Mouse (Mus musculus) forebrain, embryonic 13.5 days (tissue): ENCODE data around the gene Frrs1. TPM values are rescaled to one million over a fixed set of nuclear protein-coding genes. Genes with fewer than 3 reads are reported as not detected.

Experiments
- ATAC-seq: fragments of 200-750 bp; cut with Nextera tagmentation; 2 replicates; pipeline ENCODE4 v1.8.0; 2017
- H3K27ac ChIP-seq: fragments of 300-500 bp; sonication (generic); 2 replicates; pipeline ENCODE4 v1.5.1; 2015; ENCODE audit warnings: inconsistent platforms, mild to moderate bottlenecking, moderate library complexity
- H3K27me3 ChIP-seq: fragments of 300-500 bp; sonication (generic); 2 replicates; pipeline ENCODE4 v1.6.1; 2015; ENCODE audit warnings: mild to moderate bottlenecking, inconsistent platforms
- H3K36me3 ChIP-seq: fragments of 300-500 bp; sonication (generic); 2 replicates; pipeline ENCODE4 v1.6.1; 2015; ENCODE audit warnings: mild to moderate bottlenecking, inconsistent platforms; ENCODE audit not compliant: poor library complexity, severe bottlenecking
- H3K4me1 ChIP-seq: fragments of 300-500 bp; sonication (generic); 2 replicates; pipeline ENCODE4 v1.6.1; 2015; ENCODE audit warnings: inconsistent platforms
- H3K4me2 ChIP-seq: fragments of 300-500 bp; sonication (generic); 2 replicates; pipeline ENCODE4 v1.6.1; 2015; ENCODE audit warnings: inconsistent platforms, mild to moderate bottlenecking, moderate library complexity
- H3K4me3 ChIP-seq: fragments of 300-500 bp; sonication (generic); 2 replicates; pipeline ENCODE4 v1.5.1; 2015; ENCODE audit warnings: mild to moderate bottlenecking, inconsistent platforms
- H3K9ac ChIP-seq: fragments of 300-500 bp; sonication (generic); 2 replicates; pipeline ENCODE4 v1.6.1; 2015; ENCODE audit warnings: mild to moderate bottlenecking, inconsistent platforms
- H3K9me3 ChIP-seq: fragments of 300-500 bp; sonication (generic); replicated peaks from 2 replicates; pipeline ENCODE4 v1.6.1; 2016; ENCODE audit warnings: inconsistent platforms
- WGBS: fragments of 180-500 bp; shearing (Covaris S2); methylation state at CpG from one replicate; pipeline ENCODE4 v1.1.7; 2015; 5-methylcytosine and 5-hydroxymethylcytosine counted together
- polyA plus RNA-seq: library from polyadenylated mRNA; unstranded; fragments of >200 nt; fragmentation: Nextera tagmentation; extraction: Ambion mirVana; gene quantifications from 2 replicates; pipeline ENCODE4 v1.2.1, GENCODE M21; 2015

Frrs1 gene
- polyA plus RNA-seq, 1 experiment from 2014 or later: 3.8 TPM

DNA sequence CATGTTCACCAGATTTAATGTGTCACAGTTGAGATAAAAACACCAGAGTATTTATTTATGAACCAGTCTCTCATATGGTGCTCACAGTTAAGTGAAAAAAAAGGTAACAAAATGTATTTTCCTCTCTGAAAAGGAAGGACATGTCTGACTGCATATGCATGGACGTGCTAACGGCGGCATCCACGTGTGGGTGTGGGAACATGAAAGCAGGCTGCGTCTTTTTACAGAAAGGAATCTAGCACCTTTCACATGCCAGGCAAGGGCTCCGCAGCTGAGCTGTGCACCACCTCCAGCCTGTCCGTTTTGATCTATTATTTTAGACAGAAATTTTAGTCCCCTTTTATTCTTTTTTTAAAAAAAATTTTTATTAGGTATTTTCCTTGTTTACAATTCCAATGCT, 30.1 kb downstream of the Frrs1 start:
- Histone ChIP-seq H3K27me3 (no peaks in the 10 kb centered on the region), H3K27ac (no peak overlapping the region), H3K4me2 (no peak overlapping the region), H3K4me3 (no peak overlapping the region), H3K4me1 (peaks cover 9% of the 10 kb centered on the region), H3K36me3 (no peaks in the 10 kb centered on the region), H3K9me3 (no peaks in the 10 kb centered on the region), H3K9ac (no peak overlapping the region)
- no peak for ATAC-seq
- WGBS: 91% methylated on average over 7 of the region's 7 CpGs

DNA sequence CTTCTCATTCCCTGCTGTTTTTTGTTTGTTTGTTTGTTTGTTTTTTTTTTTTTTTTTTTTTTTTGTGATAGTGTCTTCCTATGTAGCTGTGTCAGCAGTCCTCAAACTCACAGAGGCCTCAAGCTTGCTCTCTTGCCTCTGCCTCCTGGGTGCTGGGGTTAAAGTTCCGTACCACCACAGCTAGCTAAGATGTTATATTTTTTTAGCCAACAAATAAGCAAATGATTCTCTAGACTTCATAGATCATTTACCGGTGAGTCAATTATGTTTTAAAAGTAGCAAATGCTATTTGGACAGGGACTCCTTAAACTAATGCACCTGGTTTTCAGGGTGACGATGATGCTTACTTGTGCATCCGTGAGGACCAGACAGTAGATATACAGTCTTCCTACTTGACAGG, 31.3 kb downstream of the Frrs1 start:
- 96% methylated on average over 4 of the region's 4 CpGs for WGBS
- Histone ChIP-seq H3K4me3 (no peak overlapping the region), H3K4me2 (no peak overlapping the region), H3K9ac (no peak overlapping the region), H3K36me3 (no peaks in the 10 kb centered on the region), H3K27me3 (no peaks in the 10 kb centered on the region), H3K27ac (no peak overlapping the region), H3K9me3 (no peaks in the 10 kb centered on the region), H3K4me1 (peaks cover 9% of the 10 kb centered on the region)
- ATAC-seq: no peak

DNA sequence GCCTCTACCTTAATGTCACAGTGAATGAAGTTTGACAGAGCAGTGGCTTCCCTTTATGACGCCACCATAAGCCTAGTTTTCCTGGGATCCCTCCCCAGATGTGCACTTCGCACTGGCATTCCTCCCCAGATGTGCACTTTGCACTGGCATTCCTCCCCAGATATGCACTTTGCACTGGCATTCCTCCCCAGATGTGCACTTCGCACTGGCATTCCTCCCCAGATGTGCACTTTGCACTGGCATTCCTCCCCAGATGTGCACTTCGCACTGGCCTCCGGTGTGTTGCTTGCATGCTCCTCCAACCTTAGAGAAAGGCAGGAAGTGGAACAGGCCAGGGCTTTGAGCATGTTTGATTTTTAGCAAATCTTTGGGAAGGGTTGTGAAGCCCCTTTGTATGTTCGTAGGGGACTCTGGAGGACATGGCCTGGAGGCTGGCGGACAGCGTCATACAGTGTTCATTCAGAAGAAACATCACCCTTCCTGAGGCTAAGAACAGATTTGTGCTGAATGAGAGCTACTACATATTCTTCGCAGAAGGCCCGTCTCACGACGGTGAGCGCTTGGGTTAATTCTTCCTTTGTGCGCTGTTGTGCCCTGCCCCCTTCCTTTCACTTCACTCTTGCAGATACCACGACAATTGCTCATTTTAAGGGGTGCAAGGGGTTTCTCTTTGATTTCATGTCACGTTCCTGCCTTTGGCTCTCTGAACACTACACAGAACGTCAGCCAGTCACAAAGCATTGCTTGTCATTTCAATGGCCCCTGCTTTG, 32.4 kb downstream of the Frrs1 start:
- Histone ChIP-seq H3K36me3 (no peaks in the 10 kb centered on the region), H3K9me3 (no peaks in the 10 kb centered on the region), H3K27me3 (no peaks in the 10 kb centered on the region), H3K4me2 (peak overlapping the region; percentile 32), H3K4me3 (no peak overlapping the region), H3K4me1 (peaks cover 9% of the 10 kb centered on the region), H3K27ac (no peak overlapping the region), H3K9ac (no peak overlapping the region; the same call in 1 of the 2 replicates)
- peak; percentile 69; the same call in 1 of the 2 replicates for ATAC-seq
- WGBS: 49% methylated on average over 17 of the region's 17 CpGs

DNA sequence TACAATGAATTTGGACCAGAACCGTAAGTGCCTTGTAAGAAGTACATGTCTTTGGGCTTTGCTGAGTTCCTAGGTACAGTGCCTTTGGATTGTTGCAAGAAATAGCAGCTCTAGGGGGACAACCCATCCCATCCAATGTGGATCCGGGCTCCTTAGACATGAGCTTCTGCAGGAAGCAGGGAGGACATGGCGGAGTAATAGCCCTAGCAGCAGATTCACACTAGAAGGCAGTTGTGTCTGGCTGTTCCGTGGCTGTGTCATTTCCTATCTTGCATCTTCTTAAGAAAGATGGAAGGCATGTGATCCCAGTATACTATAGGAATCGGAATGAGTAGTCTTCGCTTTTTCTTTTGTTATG, 32.9 kb downstream of the Frrs1 start:
- no peaks in the 10 kb centered on the region for H3K27me3 ChIP-seq
- peak; percentile 50 for ATAC-seq
- H3K9me3 ChIP-seq: no peaks in the 10 kb centered on the region
- H3K4me3 ChIP-seq: no peak overlapping the region
- H3K27ac ChIP-seq: no peak overlapping the region
- H3K4me2 ChIP-seq: peak overlapping the region; percentile 32
- peaks cover 9% of the 10 kb centered on the region for H3K4me1 ChIP-seq
- 81% methylated on average over 6 of the region's 6 CpGs for WGBS
- H3K9ac ChIP-seq: no peak overlapping the region; the same call in 1 of the 2 replicates
- no peaks in the 10 kb centered on the region for H3K36me3 ChIP-seq

DNA sequence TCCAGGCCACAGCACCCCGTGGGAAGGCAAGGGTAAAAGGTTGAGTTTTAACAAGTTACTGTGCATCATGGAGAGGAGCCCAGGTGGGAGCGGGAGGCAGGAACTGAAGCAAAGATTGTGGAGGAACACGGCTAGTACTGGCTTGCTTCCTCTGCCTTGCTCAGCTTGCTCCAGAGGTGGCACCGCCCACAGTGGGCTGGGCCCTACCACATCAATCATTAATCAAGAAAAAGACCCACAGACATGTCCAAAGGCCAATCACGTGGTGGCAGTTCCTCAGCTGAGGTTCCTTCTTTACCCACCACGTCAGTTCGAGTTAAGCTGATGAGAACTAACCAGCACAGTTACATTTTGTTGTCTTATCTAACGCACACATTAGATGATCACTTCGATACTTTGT, 33.6 kb downstream of the Frrs1 start:
- WGBS: 92% methylated on average over 9 of the region's 9 CpGs
- Histone ChIP-seq H3K36me3 (no peaks in the 10 kb centered on the region), H3K9me3 (no peaks in the 10 kb centered on the region), H3K9ac (no peak overlapping the region), H3K4me3 (no peak overlapping the region), H3K27ac (no peak overlapping the region), H3K4me1 (peaks cover 9% of the 10 kb centered on the region), H3K27me3 (no peaks in the 10 kb centered on the region), H3K4me2 (no peak overlapping the region)
- ATAC-seq: no peak

DNA sequence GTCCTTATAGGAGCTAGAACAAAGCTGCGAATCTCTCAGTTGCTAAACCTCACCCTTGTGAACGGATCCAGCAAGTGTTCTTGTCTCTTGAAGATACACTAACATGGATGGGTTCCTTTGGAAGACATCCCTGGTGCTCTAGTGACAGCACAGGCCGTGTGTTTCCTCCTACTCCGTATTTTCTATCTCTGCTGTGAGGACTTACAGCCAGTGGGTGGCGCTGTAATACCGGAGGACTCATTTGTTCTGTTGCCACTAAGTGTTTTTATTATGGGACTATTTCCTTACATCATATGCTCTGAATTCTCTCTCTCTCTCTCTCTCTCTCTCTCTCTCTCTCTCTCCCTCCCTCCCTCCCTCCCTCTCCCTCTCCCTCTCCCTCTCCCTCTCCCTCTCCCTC, 44.9 kb downstream of the Frrs1 start:
- Histone ChIP-seq H3K4me3 (no peak overlapping the region), H3K9ac (no peak overlapping the region), H3K4me2 (no peak overlapping the region), H3K36me3 (no peaks in the 10 kb centered on the region), H3K27me3 (no peaks in the 10 kb centered on the region), H3K4me1 (0 out of 2 replicates have a peak, but pooled peaks cover 4% of the 10 kb centered on the region), H3K9me3 (no peaks in the 10 kb centered on the region), H3K27ac (no peak overlapping the region)
- peak; percentile 78 for ATAC-seq
- WGBS: 22% methylated on average over 6 of the region's 6 CpGs

DNA sequence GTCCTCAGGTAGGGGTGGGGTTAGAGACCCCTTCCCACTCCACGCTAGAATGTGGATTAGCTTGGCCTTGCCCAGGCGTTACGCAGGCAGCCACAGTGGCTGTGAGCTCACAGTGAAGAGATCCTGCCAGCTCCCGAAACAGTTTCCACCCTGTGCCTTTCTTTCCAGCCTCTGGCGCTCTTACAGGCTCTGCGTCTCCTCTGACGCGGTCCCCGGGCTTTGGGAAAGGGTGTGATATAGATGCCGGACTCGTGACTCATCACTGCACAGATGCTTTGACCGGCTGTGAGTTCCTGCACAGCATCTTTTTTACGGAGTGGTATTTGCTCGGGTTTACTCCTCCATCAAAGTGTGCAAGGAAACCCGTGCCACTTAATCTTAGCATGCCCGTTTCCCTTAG, 46.6 kb downstream of the Frrs1 start:
- Histone ChIP-seq H3K27me3 (no peaks in the 10 kb centered on the region), H3K4me2 (no peak overlapping the region), H3K36me3 (no peaks in the 10 kb centered on the region), H3K9me3 (no peaks in the 10 kb centered on the region), H3K4me1 (0 out of 2 replicates have a peak, but pooled peaks cover 4% of the 10 kb centered on the region), H3K4me3 (no peak overlapping the region), H3K27ac (no peak overlapping the region), H3K9ac (no peak overlapping the region)
- ATAC-seq: no peak
- WGBS: 91% methylated on average over 16 of the region's 16 CpGs

DNA sequence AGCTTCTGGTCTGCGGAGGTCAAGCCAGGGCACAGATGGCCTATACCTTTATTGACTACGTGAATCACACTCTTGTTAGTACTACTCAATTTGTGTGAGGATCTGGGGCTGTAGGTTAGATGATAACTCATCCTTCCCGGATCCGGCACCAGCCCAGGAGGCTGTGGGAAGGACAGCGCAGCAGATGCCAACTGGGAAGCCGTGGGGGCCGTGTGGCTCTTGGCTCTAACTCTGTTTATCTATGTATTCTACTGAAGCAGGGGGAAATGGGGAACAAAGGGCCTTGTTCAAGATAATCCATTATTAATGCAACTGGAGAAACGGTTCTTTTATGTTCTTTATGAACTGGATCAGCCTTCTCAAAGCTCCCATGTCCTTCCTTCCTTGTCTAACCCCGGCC, 47.3 kb downstream of the Frrs1 start:
- Histone ChIP-seq H3K4me3 (no peak overlapping the region), H3K4me1 (0 out of 2 replicates have a peak, but pooled peaks cover 4% of the 10 kb centered on the region), H3K27ac (no peak overlapping the region), H3K9me3 (no peaks in the 10 kb centered on the region), H3K36me3 (no peaks in the 10 kb centered on the region), H3K27me3 (no peaks in the 10 kb centered on the region), H3K9ac (no peak overlapping the region), H3K4me2 (no peak overlapping the region)
- no peak for ATAC-seq
- 72% methylated on average over 9 of the region's 9 CpGs for WGBS

DNA sequence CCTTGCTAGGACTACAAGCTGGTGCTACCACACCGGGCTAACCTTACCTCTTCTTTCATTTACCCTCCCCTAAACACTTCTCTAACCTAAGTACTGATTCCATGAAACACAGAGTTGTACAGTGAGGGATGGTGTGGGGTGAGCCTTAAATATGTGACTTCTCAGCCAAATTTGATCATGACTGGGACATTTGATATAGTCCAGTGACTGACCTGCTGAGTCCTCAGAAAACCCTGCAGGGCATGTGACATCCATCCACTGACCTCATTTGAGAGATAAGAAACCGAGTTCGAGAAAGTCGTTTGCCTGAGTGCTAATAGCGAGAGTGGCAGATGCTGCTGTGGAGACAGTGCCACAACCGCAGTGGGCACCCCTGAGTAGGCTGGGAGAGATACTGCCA, 55.1 kb downstream of the Frrs1 start:
- H3K36me3 ChIP-seq: 0 out of 2 replicates have a peak, but pooled peaks cover 5% of the 10 kb centered on the region
- no peak overlapping the region for H3K4me2 ChIP-seq
- H3K9ac ChIP-seq: no peak overlapping the region
- WGBS: 96% methylated on average over 6 of the region's 6 CpGs
- no peak overlapping the region for H3K27ac ChIP-seq
- no peaks in the 10 kb centered on the region for H3K9me3 ChIP-seq
- no peak overlapping the region for H3K4me3 ChIP-seq
- ATAC-seq: no peak
- no peaks in the 10 kb centered on the region for H3K4me1 ChIP-seq
- H3K27me3 ChIP-seq: no peaks in the 10 kb centered on the region

DNA sequence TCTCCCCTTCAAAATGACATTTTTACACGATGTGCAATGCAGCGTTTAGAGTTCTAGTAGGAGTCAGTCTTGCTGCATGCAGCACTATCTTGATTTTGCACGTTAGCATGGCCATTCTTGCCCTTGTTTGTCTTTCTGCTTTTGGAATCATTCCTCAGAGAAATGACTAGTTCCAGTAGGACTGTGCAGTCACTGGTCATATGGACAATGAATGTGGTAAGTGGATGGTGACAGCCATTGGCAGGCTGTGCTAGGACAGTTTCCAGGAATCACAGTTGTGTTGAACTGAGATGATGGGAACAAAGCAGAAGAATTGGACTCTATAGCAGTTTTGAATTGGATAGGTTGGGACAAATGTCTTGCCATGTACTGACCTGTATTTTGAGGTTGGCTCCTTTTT, 55.7 kb downstream of the Frrs1 start:
- Histone ChIP-seq H3K36me3 (0 out of 2 replicates have a peak, but pooled peaks cover 5% of the 10 kb centered on the region), H3K27ac (no peak overlapping the region), H3K9me3 (no peaks in the 10 kb centered on the region), H3K4me2 (no peak overlapping the region), H3K27me3 (no peaks in the 10 kb centered on the region), H3K4me1 (no peaks in the 10 kb centered on the region), H3K4me3 (no peak overlapping the region), H3K9ac (no peak overlapping the region)
- WGBS: 82% methylated on average over 3 of the region's 3 CpGs
- ATAC-seq: no peak

DNA sequence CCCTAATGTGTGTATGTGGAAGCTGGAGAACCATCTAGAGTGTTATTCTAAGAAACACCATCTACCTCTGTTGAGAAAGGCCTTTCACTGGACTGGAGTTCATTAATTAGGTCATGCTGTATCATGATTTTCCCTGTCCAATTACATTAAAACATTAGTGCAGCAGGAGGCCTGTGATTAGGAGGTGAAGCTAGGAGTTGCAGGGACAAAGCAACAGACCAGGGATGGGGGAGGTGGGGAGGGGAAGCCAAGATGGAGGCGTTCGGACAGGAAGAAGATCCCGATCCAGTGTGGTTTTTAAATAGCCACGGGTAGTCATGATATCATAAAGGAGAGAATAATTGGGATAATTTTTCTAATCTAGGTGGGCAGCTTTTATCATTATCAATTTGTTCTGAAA, 57.8 kb downstream of the Frrs1 start:
- no peak overlapping the region for H3K27ac ChIP-seq
- WGBS: 88% methylated on average over 4 of the region's 4 CpGs
- no peaks in the 10 kb centered on the region for H3K9me3 ChIP-seq

DNA sequence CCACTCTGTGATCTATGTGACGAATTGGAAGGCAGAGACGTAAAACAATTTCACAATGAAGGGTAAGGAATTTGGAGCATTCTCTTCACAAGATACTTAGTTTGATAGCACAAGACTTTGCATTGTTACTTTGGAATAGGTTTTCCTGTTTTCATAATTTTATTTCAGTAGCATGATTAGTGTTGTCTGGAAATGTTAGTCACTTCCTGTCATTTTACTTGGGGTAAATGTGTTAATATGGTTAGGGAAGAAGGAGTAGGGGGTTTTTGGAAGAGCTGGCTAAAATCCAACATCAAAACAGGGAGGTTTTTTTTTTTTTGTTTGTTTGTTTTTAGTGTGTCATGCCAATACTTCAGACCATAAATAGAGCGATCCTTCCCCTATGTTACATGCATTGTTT, 62.3 kb downstream of the Frrs1 start:
- WGBS: 87% methylated on average over 3 of the region's 3 CpGs

More for the DNA sequence above, 57.8 kb downstream of the Frrs1 start:
- ATAC-seq: no peak
- no peak overlapping the region for H3K4me3 ChIP-seq
- H3K4me1 ChIP-seq: no peaks in the 10 kb centered on the region
- H3K9ac ChIP-seq: no peak overlapping the region
- no peaks in the 10 kb centered on the region for H3K27me3 ChIP-seq
- H3K36me3 ChIP-seq: 0 out of 2 replicates have a peak, but pooled peaks cover 5% of the 10 kb centered on the region
- no peak overlapping the region for H3K4me2 ChIP-seq

DNA sequence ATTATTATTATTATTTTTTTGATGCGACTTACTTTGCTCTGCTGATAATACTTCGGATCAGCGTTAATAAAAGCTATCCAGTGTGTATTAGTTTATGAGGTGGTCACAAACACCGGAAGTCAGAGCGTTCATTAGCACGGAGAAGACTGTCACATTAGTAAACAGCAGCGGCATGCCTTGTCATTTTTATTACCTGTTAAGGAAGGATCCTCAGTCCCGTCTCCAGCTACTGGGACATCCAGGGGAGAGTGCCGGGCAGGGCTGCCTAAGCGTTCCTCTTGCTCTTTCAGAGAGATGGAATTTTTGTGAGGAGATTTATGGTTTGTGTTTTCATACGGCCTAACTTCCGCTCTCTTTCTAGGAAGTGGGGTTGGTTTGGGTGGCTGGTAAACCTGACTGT, 63.8 kb downstream of the Frrs1 start:
- Histone ChIP-seq H3K9ac (no peak overlapping the region), H3K9me3 (no peaks in the 10 kb centered on the region), H3K36me3 (0 out of 2 replicates have a peak, but pooled peaks cover 6% of the 10 kb centered on the region), H3K27me3 (no peaks in the 10 kb centered on the region), H3K27ac (no peak overlapping the region), H3K4me3 (no peak overlapping the region), H3K4me1 (no peaks in the 10 kb centered on the region), H3K4me2 (no peak overlapping the region)
- WGBS: 94% methylated on average over 12 of the region's 12 CpGs
- ATAC-seq: no peak

More for the DNA sequence above, 62.3 kb downstream of the Frrs1 start:
- Histone ChIP-seq H3K4me1 (no peaks in the 10 kb centered on the region), H3K4me3 (no peak overlapping the region), H3K4me2 (no peak overlapping the region), H3K27ac (no peak overlapping the region), H3K9me3 (no peaks in the 10 kb centered on the region), H3K9ac (no peak overlapping the region), H3K27me3 (no peaks in the 10 kb centered on the region), H3K36me3 (0 out of 2 replicates have a peak, but pooled peaks cover 11% of the 10 kb centered on the region)
- ATAC-seq: no peak
